Mouse (Mus musculus): ENCODE data around the gene Gcc1.
A peak's percentile ranks its signal among the peaks of the same experiment; 100 is the strongest.

Gcc1 gene

GRCm38 (mm10) chr6:28428290-28428689, at the start of gene Gcc1:
Gene Gcc1, minus strand, starts transcription at chr6:28428390.
- DNase-seq (ENCODE audit: low spot score in 2 of 2) = no peak

- DNase-seq (ENCODE audit: low spot score in 2 of 2) = no peak
These were observed 46.6 kb upstream of the Gcc1 start, which contains the start of gene Snd1 for GRCm38 (mm10) chr6:28474839-28475238. Gene Snd1, plus strand, starts transcription at chr6:28475139.

GRCm38 (mm10) chr6:28474211-28474610, 46.0 kb upstream of the Gcc1 start:
- no peak for DNase-seq (ENCODE audit: low spot score in 2 of 2)

GRCm38 (mm10) chr6:28471284-28472035, 43.3 kb upstream of the Gcc1 start:
- no peak for DNase-seq (ENCODE audit: low spot score in 2 of 2)

- DNase-seq (ENCODE audit: low spot score in 2 of 2) = no peak
These were observed 42.4 kb upstream of the Gcc1 start for GRCm38 (mm10) chr6:28470621-28471020.

GRCm38 (mm10) chr6:28470017-28470602, 41.9 kb upstream of the Gcc1 start:
- DNase-seq (ENCODE audit: low spot score in 2 of 2) = no peak

- DNase-seq (ENCODE audit: low spot score in 2 of 2) = no peak
These were observed 36.4 kb upstream of the Gcc1 start for GRCm38 (mm10) chr6:28464630-28465029.

- peak; percentile 43 to 75 for DNase-seq (ENCODE audit: low spot score in 2 of 2)
These were observed 32.3 kb upstream of the Gcc1 start for GRCm38 (mm10) chr6:28460534-28460933.

- no peak for DNase-seq (ENCODE audit: low spot score in 2 of 2)
These were observed 31.1 kb upstream of the Gcc1 start for GRCm38 (mm10) chr6:28459221-28459668.

- no peak for DNase-seq (ENCODE audit: low spot score in 2 of 2)
These were observed 22.8 kb upstream of the Gcc1 start for GRCm38 (mm10) chr6:28450977-28451376.

GRCm38 (mm10) chr6:28450481-28450880, 22.3 kb upstream of the Gcc1 start:
- no peak for DNase-seq (ENCODE audit: low spot score in 2 of 2)

GRCm38 (mm10) chr6:28449253-28449652, 21.1 kb upstream of the Gcc1 start, which contains the start of gene Pax4:
Gene Pax4, minus strand, starts transcription at chr6:28449353.
- DNase-seq (ENCODE audit: low spot score in 2 of 2) = no peak

- no peak for DNase-seq (ENCODE audit: low spot score in 2 of 2)
These were observed 19.7 kb upstream of the Gcc1 start for GRCm38 (mm10) chr6:28447937-28448336.

GRCm38 (mm10) chr6:28431538-28431855, 3.3 kb upstream of the Gcc1 start:
- no peak for DNase-seq (ENCODE audit: low spot score in 2 of 2)

- peak in 1 of 2 experiments; percentile 43 for DNase-seq (ENCODE audit: low spot score in 2 of 2)
These were observed 2.8 kb upstream of the Gcc1 start for GRCm38 (mm10) chr6:28430795-28431537.

GRCm38 (mm10) chr6:28429870-28430269, 1.7 kb upstream of the Gcc1 start:
- DNase-seq (ENCODE audit: low spot score in 2 of 2) = no peak

- DNase-seq (ENCODE audit: low spot score in 2 of 2) = no peak
These were observed 922 bp downstream of the Gcc1 start, which contains the start of gene Fscn3 for GRCm38 (mm10) chr6:28427096-28427839. Gene Fscn3, plus strand, starts transcription at chr6:28427789.

- no peak for DNase-seq (ENCODE audit: low spot score in 2 of 2)
These were observed 3.2 kb downstream of the Gcc1 start for GRCm38 (mm10) chr6:28425019-28425418.

- DNase-seq (ENCODE audit: low spot score in 2 of 2) = peak; percentile 64 to 86
These were observed 4.2 kb downstream of the Gcc1 start for GRCm38 (mm10) chr6:28423767-28424695.

- peak; percentile 98 to 99 for DNase-seq (ENCODE audit: low spot score in 2 of 2)
These were observed 4.9 kb downstream of the Gcc1 start, which contains the start of gene Arf5 for GRCm38 (mm10) chr6:28423313-28423712. Gene Arf5, plus strand, starts transcription at chr6:28423560.

Data from spleen, postnatal 4 days (tissue).